Mouse (Mus musculus): Measurements from ENCODE around the gene Card10. TPM values are rescaled to one million over a fixed set of nuclear protein-coding genes. Genes with fewer than 3 reads are reported as not detected.
"Not testable (repeated sequence)": the region's sequence is repeated elsewhere in the genome, so short reads cannot be mapped to it uniquely, and the experiment has no call there.

Gene Card10
- total RNA-seq (2014; rRNA removed) (0.94 and 1.4 TPM in 2 replicates), polyA plus RNA-seq (2015; fragmentation: Nextera tagmentation; extraction: Ambion mirVana) (2.3 and 2.6 TPM in 2 replicates)

DNA sequence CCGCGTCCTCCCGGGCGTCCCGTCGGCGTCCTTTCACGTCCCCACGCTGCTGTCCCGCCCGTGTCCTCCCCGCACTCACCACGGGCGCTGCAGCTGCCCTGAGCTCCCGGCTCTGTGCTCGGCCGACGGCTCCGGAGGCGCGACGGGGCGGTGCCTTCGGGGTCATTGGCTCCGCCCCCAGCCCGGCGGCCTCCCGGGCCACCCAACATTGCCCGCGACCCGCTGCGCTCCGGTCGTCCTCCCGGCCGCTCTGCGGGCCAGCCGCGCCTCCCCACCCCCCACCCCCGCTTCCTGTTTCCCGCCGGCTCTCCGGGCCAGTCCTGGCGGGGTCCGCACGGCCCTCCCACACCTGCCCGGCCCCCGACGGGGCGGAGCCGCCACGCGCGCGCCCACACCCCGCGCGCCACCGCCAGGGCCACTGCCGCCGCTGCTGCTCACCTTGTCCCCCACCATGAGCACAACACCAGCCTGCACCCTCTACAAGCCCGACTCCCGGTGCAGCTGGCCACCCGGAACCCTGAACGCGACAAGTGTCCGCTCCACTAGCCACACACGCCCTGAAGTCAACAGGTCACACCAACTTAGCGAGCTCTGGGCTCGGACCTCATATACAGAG, at the start of gene Card10:
Card10 (minus strand) TSS at position 267 of the 616 bp plus-strand sequence.
- H3K36me3 ChIP-seq (ENCODE audit: insufficient read depth, low read length): no peaks in the 10 kb centered on the region
- peak within 1 kb of the TSS; percentile 55 for H3K9ac ChIP-seq (replicated peaks; ENCODE audit: low read length)
- no peak for TF ChIP-seq CTCF (IDR thresholded peaks at IDR 0.05; ENCODE audit: low read depth)
- H3K9me3 ChIP-seq (ENCODE audit: low read length): no peaks in the 10 kb centered on the region
- peak within 1 kb of the TSS; percentile 48 for H3K4me3 ChIP-seq (ENCODE audit: low read length)
- peaks cover 7% of the 10 kb centered on the region; the same call in 1 of the 2 replicates for H3K27me3 ChIP-seq (ENCODE audit: insufficient read depth, low read length)
- DNase-seq (ENCODE audit: low spot score): no peak
- peak within 1 kb of the TSS; percentile 45; the same call in 1 of the 2 replicates for H3K27ac ChIP-seq
- peak; percentile 52; the same call in 1 of the 2 replicates for ATAC-seq
- peak within 1 kb of the TSS; percentile 65 for H3K4me2 ChIP-seq (ENCODE audit: low read depth, low read length)
- H3K4me1 ChIP-seq (ENCODE audit: insufficient read depth, low read length): peaks cover 6% of the 10 kb centered on the region
- 3% methylated on average over 63 of the region's 70 CpGs for WGBS

DNA sequence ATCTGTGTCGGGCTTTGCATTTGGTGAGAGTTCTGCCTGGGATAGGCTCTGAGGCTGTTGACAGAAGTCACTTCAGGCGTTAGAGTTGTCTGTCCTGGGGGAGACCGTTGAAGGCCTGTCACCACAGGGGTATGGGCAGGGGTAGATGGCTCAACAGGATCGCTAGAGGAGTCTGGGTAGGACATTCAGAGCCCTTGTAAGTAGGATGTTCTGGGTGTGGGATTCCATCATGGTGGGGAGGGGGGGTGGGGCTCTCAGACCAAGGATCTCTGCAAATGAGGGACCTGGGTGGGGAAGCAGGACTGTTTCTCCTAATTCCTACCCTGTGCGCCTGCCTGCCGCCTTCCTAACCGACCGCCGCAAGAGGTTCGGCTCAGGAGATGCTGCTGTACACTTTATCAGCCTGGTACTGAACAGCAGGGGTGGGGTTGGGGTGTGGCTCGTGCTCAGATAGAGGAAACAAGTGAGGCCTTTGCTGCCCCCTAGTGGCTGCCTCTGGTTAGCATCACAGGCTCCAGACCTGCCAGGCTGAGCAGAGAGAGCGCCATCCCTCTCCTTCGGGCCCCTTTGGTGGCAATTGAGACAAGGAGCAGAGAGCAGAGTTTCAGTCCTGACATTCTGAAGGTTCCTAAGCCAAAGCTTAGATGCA, 48.8 kb upstream of the Card10 start:
- Histone ChIP-seq H3K9ac (replicated peaks; ENCODE audit: low read length) (no peak overlapping the region), H3K27ac (no peak overlapping the region), H3K36me3 (ENCODE audit: insufficient read depth, low read length) (no peaks in the 10 kb centered on the region), H3K4me2 (ENCODE audit: low read depth, low read length) (no peak overlapping the region), H3K4me3 (ENCODE audit: low read length) (no peak overlapping the region), H3K4me1 (ENCODE audit: insufficient read depth, low read length) (no peaks in the 10 kb centered on the region), H3K9me3 (ENCODE audit: low read length) (no peaks in the 10 kb centered on the region), H3K27me3 (ENCODE audit: insufficient read depth, low read length) (no peaks in the 10 kb centered on the region)
- 16% methylated on average over 13 of the region's 13 CpGs for WGBS
- TF ChIP-seq CTCF (IDR thresholded peaks at IDR 0.05; ENCODE audit: low read depth): peak; percentile 96
- peak; percentile 92 for DNase-seq (ENCODE audit: low spot score)
- ATAC-seq: peak; percentile 87

DNA sequence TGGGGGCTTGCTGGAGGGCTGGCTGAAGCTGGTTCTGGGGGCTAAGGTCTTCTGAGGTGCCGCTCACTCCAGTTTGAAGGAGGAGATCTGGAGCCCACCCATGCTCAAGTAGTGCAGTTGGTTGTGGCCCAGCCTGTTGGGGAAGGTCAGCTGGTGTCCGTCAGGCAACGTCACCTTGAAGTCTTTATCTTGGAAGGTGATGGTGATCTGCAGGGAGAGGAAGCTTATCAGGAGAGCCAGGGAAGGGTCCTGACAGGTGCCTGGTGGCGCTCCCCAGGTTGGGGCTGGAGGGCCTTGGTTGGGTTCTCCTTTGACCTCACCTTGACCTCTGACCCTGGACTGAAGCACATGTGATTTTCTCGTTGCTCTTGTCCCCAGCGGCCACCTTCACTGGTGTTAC, 48.1 kb upstream of the Card10 start:
- Histone ChIP-seq H3K4me3 (ENCODE audit: low read length) (no peak overlapping the region), H3K4me1 (ENCODE audit: insufficient read depth, low read length) (no peaks in the 10 kb centered on the region), H3K27me3 (ENCODE audit: insufficient read depth, low read length) (no peaks in the 10 kb centered on the region), H3K27ac (no peak overlapping the region), H3K9me3 (ENCODE audit: low read length) (no peaks in the 10 kb centered on the region), H3K4me2 (ENCODE audit: low read depth, low read length) (no peak overlapping the region), H3K9ac (replicated peaks; ENCODE audit: low read length) (no peak overlapping the region), H3K36me3 (ENCODE audit: insufficient read depth, low read length) (no peaks in the 10 kb centered on the region)
- DNase-seq (ENCODE audit: low spot score) (no peak), ATAC-seq (no peak)
- TF ChIP-seq CTCF (IDR thresholded peaks at IDR 0.05; ENCODE audit: low read depth): no peak
- 78% methylated on average over 6 of the region's 6 CpGs for WGBS

DNA sequence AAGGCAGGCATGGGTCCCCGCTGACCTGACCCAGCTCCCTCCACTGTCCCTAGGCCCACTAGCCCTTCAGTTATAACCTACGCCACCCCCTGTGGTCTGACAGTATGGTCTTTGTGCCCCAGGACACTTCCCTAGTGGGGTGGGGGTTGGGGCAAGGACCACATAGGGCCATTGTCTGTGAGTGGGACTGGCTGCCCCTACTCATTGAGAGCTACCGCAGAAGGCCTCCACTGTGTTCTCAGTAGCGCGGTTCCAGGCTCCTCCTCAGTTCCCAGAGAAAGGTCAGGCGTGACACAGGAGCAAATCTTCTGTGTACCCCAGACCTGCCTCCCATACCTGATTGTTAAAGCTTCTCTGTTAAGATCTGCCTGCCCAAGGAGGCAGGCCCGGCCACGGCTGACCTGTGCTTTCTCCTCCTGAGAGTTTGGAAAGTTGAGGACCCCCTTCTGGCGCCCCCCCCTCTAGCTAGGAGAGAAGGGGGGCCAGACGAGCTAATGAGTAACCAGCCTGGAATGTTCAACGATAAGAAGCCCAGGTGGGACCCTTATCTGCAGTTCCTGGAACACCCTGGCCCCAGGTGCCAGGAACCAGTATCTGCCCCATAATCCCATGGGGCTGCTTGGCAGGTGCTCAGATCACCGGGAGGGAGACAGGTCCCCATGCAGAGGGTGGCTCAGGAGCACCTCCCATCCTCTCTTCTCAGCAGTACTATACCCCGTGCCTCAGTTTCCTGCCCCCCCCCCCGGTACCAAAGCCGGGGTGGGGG, 47.4 kb upstream of the Card10 start:
- H3K27ac ChIP-seq: no peak overlapping the region
- no peaks in the 10 kb centered on the region for H3K27me3 ChIP-seq (ENCODE audit: insufficient read depth, low read length)
- no peak overlapping the region for H3K4me2 ChIP-seq (ENCODE audit: low read depth, low read length)
- H3K4me3 ChIP-seq (ENCODE audit: low read length): no peak overlapping the region
- H3K36me3 ChIP-seq (ENCODE audit: insufficient read depth, low read length): no peaks in the 10 kb centered on the region
- DNase-seq (ENCODE audit: low spot score) (no peak), ATAC-seq (no peak)
- WGBS: 77% methylated on average over 14 of the region's 15 CpGs
- H3K4me1 ChIP-seq (ENCODE audit: insufficient read depth, low read length): no peaks in the 10 kb centered on the region
- no peaks in the 10 kb centered on the region for H3K9me3 ChIP-seq (ENCODE audit: low read length)
- H3K9ac ChIP-seq (replicated peaks; ENCODE audit: low read length): no peak overlapping the region
- TF ChIP-seq CTCF (IDR thresholded peaks at IDR 0.05; ENCODE audit: low read depth): no peak

DNA sequence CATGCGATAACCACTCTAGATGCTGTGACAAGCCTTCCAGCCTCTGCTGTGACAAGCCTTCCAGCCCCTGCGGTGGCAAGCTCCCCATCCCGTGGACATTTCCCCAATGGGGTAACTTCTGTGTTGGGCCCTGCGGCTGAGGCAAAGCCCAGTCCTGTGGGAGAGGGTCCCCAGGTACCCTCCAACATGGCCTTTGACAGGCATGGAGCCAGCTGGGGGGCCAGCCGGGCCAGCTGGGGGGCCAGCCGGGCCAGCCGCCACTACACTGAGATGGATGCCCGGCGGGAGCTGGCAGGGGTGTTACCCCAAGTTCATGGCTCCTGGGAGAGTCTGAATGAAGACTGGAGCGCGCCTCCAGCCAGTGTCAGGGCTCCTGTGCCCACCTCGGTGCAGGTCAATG, 46.6 kb upstream of the Card10 start:
- Histone ChIP-seq H3K9me3 (ENCODE audit: low read length) (no peaks in the 10 kb centered on the region), H3K9ac (replicated peaks; ENCODE audit: low read length) (no peak overlapping the region), H3K4me1 (ENCODE audit: insufficient read depth, low read length) (no peaks in the 10 kb centered on the region), H3K27ac (no peak overlapping the region), H3K36me3 (ENCODE audit: insufficient read depth, low read length) (no peaks in the 10 kb centered on the region), H3K4me3 (ENCODE audit: low read length) (no peak overlapping the region), H3K4me2 (ENCODE audit: low read depth, low read length) (no peak overlapping the region), H3K27me3 (ENCODE audit: insufficient read depth, low read length) (no peaks in the 10 kb centered on the region)
- WGBS: 85% methylated on average over 12 of the region's 12 CpGs
- DNase-seq (ENCODE audit: low spot score): no peak
- no peak for ATAC-seq
- no peak for TF ChIP-seq CTCF (IDR thresholded peaks at IDR 0.05; ENCODE audit: low read depth)

DNA sequence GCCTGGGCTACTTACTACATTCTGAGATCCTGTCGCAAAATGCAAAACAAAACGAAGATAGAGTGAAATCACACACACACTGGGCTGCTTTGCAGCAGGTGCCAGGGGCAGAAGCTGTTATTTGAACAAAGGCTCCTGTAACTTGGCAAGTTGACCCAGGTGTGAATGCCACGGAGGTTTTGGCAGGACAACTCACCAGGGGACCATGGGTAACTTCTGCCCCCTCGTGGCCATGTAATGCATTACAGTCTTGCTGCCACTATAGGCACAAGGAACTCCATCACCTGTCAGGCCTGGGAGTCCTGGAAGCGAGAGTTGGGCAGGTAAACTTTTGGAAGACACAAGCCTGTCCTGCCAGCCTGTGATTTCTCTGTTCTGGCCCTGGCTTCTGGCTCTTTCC, 45.6 kb upstream of the Card10 start:
- ATAC-seq (no peak), DNase-seq (ENCODE audit: low spot score) (peak; percentile 76)
- TF ChIP-seq CTCF (IDR thresholded peaks at IDR 0.05; ENCODE audit: low read depth): peak; percentile 93
- no peaks in the 10 kb centered on the region for H3K4me1 ChIP-seq (ENCODE audit: insufficient read depth, low read length)
- H3K4me3 ChIP-seq (ENCODE audit: low read length): no peak overlapping the region
- H3K36me3 ChIP-seq (ENCODE audit: insufficient read depth, low read length): no peaks in the 10 kb centered on the region
- WGBS: 36% methylated on average over 5 of the region's 5 CpGs
- no peaks in the 10 kb centered on the region for H3K9me3 ChIP-seq (ENCODE audit: low read length)
- no peak overlapping the region for H3K4me2 ChIP-seq (ENCODE audit: low read depth, low read length)
- H3K9ac ChIP-seq (replicated peaks; ENCODE audit: low read length): no peak overlapping the region
- H3K27ac ChIP-seq: no peak overlapping the region
- H3K27me3 ChIP-seq (ENCODE audit: insufficient read depth, low read length): peaks cover 6% of the 10 kb centered on the region; the same call in 1 of the 2 replicates

DNA sequence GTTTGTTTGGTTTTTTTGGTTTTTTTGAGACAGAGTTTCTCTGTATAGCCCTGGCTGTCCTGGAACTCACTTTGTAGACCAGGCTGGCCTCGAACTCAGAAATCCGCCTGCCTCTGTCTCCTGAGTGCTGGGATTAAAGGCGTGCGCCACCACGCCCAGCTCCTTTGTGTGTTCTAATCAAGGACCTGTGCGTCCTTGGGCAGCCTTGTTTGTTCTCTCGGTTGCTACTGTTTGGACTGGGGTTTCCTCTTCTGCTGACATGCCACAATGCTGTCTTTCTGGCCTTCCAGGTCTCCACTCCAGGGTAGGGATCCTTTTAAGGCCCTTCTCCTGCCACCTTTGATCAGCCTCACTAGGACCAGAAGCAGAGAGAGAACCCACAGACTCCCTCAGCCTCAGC, 44.0 kb upstream of the Card10 start:
- not testable (repeated sequence) for ATAC-seq; H3K4me1 ChIP-seq (ENCODE audit: insufficient read depth, low read length); H3K27ac ChIP-seq; H3K36me3 ChIP-seq (ENCODE audit: insufficient read depth, low read length); H3K9me3 ChIP-seq (ENCODE audit: low read length); H3K27me3 ChIP-seq (ENCODE audit: insufficient read depth, low read length); H3K4me2 ChIP-seq (ENCODE audit: low read depth, low read length); DNase-seq (ENCODE audit: low spot score); H3K4me3 ChIP-seq (ENCODE audit: low read length); H3K9ac ChIP-seq (replicated peaks; ENCODE audit: low read length)
- 75% methylated on average over 7 of the region's 7 CpGs for WGBS
